Mouse (Mus musculus): ENCODE results near the gene Hoxd4. TPM values are rescaled to one million over a fixed set of nuclear protein-coding genes. Genes with fewer than 3 reads are reported as not detected.

Hoxd4 gene
- polyA plus RNA-seq, 1 experiment from 2014 or later = 0.95 TPM

- Histone ChIP-seq H3K27me3 (replicated peaks; ENCODE audit: control insufficient read depth, insufficient read depth, low read length) (peaks cover 78% of the 10 kb centered on the region), H3K36me3 (ENCODE audit: control insufficient read depth, insufficient read depth, low read length) (no peaks in the 10 kb centered on the region), H3K4me3 (ENCODE audit: low read length) (peak overlapping the region; percentile 60; the same call in 1 of the 2 replicates), H3K4me1 (ENCODE audit: control insufficient read depth, insufficient read depth, low read length) (peaks cover 8% of the 10 kb centered on the region), H3K4me2 (ENCODE audit: low read depth, low read length) (peak overlapping the region; percentile 75; the same call in 1 of the 2 replicates), H3K27ac (ENCODE audit: low read length) (peak overlapping the region; percentile 18; the same call in 1 of the 2 replicates), H3K9me3 (ENCODE audit: control insufficient read depth, low read length) (no peaks in the 10 kb centered on the region), H3K9ac (ENCODE audit: low read depth, low read length) (0 out of 2 replicates have a peak overlapping the region, but pooled peaks have one; percentile 73)
- ATAC-seq = no peak
- WGBS = 13% methylated on average over 26 of the region's 26 CpGs
Measured at GRCm38 (mm10) chr2:74703720-74704392, 7.9 kb upstream of the Hoxd4 start.

- WGBS = 1% methylated on average over 47 of the region's 52 CpGs
- Histone ChIP-seq H3K9ac (ENCODE audit: low read depth, low read length) (peak within 1 kb of the TSS; percentile 73), H3K27me3 (replicated peaks; ENCODE audit: control insufficient read depth, insufficient read depth, low read length) (peaks cover 78% of the 10 kb centered on the region), H3K4me1 (ENCODE audit: control insufficient read depth, insufficient read depth, low read length) (peaks cover 8% of the 10 kb centered on the region), H3K27ac (ENCODE audit: low read length) (peak within 1 kb of the TSS; percentile 79), H3K9me3 (ENCODE audit: control insufficient read depth, low read length) (no peaks in the 10 kb centered on the region), H3K36me3 (ENCODE audit: control insufficient read depth, insufficient read depth, low read length) (no peaks in the 10 kb centered on the region), H3K4me2 (ENCODE audit: low read depth, low read length) (peak within 1 kb of the TSS; percentile 75), H3K4me3 (ENCODE audit: low read length) (peak within 1 kb of the TSS; percentile 60)
- peak; percentile 34 for ATAC-seq
Measured at GRCm38 (mm10) chr2:74704393-74704998, 7.2 kb upstream of the Hoxd4 start, which contains the start of gene Hoxd8. TSS of gene Hoxd8 (plus strand) at chr2:74704615.

GRCm38 (mm10) chr2:74704999-74705466, 6.7 kb upstream of the Hoxd4 start:
- 1% methylated on average over 57 of the region's 66 CpGs for WGBS
- ATAC-seq = peak; percentile 58
- Histone ChIP-seq H3K9me3 (ENCODE audit: control insufficient read depth, low read length) (no peaks in the 10 kb centered on the region), H3K4me3 (ENCODE audit: low read length) (peak overlapping the region; percentile 60), H3K27ac (ENCODE audit: low read length) (peak overlapping the region; percentile 79), H3K36me3 (ENCODE audit: control insufficient read depth, insufficient read depth, low read length) (no peaks in the 10 kb centered on the region), H3K4me1 (ENCODE audit: control insufficient read depth, insufficient read depth, low read length) (peaks cover 8% of the 10 kb centered on the region), H3K9ac (ENCODE audit: low read depth, low read length) (peak overlapping the region; percentile 73), H3K27me3 (replicated peaks; ENCODE audit: control insufficient read depth, insufficient read depth, low read length) (peaks cover 78% of the 10 kb centered on the region), H3K4me2 (ENCODE audit: low read depth, low read length) (peak overlapping the region; percentile 75)

- Histone ChIP-seq H3K9ac (ENCODE audit: low read depth, low read length) (peak overlapping the region; percentile 73), H3K4me2 (ENCODE audit: low read depth, low read length) (peak overlapping the region; percentile 75), H3K4me3 (ENCODE audit: low read length) (peak overlapping the region; percentile 60), H3K27ac (ENCODE audit: low read length) (peak overlapping the region; percentile 79), H3K27me3 (replicated peaks; ENCODE audit: control insufficient read depth, insufficient read depth, low read length) (peaks cover 74% of the 10 kb centered on the region), H3K9me3 (ENCODE audit: control insufficient read depth, low read length) (no peaks in the 10 kb centered on the region), H3K4me1 (ENCODE audit: control insufficient read depth, insufficient read depth, low read length) (peaks cover 8% of the 10 kb centered on the region), H3K36me3 (ENCODE audit: control insufficient read depth, insufficient read depth, low read length) (no peaks in the 10 kb centered on the region)
- peak; percentile 57 for ATAC-seq
- under 1% methylated on average over 65 of the region's 85 CpGs for WGBS
Measured at GRCm38 (mm10) chr2:74705467-74706089, 6.2 kb upstream of the Hoxd4 start.

- H3K9ac ChIP-seq (ENCODE audit: low read depth, low read length) = peak overlapping the region; percentile 73; the same call in 1 of the 2 replicates
- H3K4me1 ChIP-seq (ENCODE audit: control insufficient read depth, insufficient read depth, low read length) = peaks cover 8% of the 10 kb centered on the region
- ATAC-seq = no peak
- WGBS = 6% methylated on average over 13 of the region's 13 CpGs
- no peaks in the 10 kb centered on the region for H3K36me3 ChIP-seq (ENCODE audit: control insufficient read depth, insufficient read depth, low read length)
- H3K27me3 ChIP-seq (replicated peaks; ENCODE audit: control insufficient read depth, insufficient read depth, low read length) = peaks cover 70% of the 10 kb centered on the region
- H3K4me2 ChIP-seq (ENCODE audit: low read depth, low read length) = peak overlapping the region; percentile 75
- H3K27ac ChIP-seq (ENCODE audit: low read length) = no peak overlapping the region
- no peaks in the 10 kb centered on the region for H3K9me3 ChIP-seq (ENCODE audit: control insufficient read depth, low read length)
- H3K4me3 ChIP-seq (ENCODE audit: low read length) = peak overlapping the region; percentile 60
Measured at GRCm38 (mm10) chr2:74706393-74706960, 5.3 kb upstream of the Hoxd4 start.

GRCm38 (mm10) chr2:74707599-74707998, 4.1 kb upstream of the Hoxd4 start:
- no peaks in the 10 kb centered on the region for H3K9me3 ChIP-seq (ENCODE audit: control insufficient read depth, low read length)
- no peak overlapping the region for H3K27ac ChIP-seq (ENCODE audit: low read length)
- no peak overlapping the region for H3K9ac ChIP-seq (ENCODE audit: low read depth, low read length)
- no peak for ATAC-seq
- peaks cover 75% of the 10 kb centered on the region for H3K27me3 ChIP-seq (replicated peaks; ENCODE audit: control insufficient read depth, insufficient read depth, low read length)
- H3K4me2 ChIP-seq (ENCODE audit: low read depth, low read length) = no peak overlapping the region
- no peak overlapping the region for H3K4me3 ChIP-seq (ENCODE audit: low read length)
- H3K4me1 ChIP-seq (ENCODE audit: control insufficient read depth, insufficient read depth, low read length) = peaks cover 12% of the 10 kb centered on the region
- H3K36me3 ChIP-seq (ENCODE audit: control insufficient read depth, insufficient read depth, low read length) = no peaks in the 10 kb centered on the region
- WGBS = 32% methylated on average over 7 of the region's 7 CpGs

GRCm38 (mm10) chr2:74708676-74709075, 3.1 kb upstream of the Hoxd4 start:
- H3K9ac ChIP-seq (ENCODE audit: low read depth, low read length) = no peak overlapping the region
- H3K4me2 ChIP-seq (ENCODE audit: low read depth, low read length) = no peak overlapping the region

GRCm38 (mm10) chr2:74709465-74710419, 2.0 kb upstream of the Hoxd4 start:
- no peak overlapping the region for H3K4me2 ChIP-seq (ENCODE audit: low read depth, low read length)
- no peaks in the 10 kb centered on the region for H3K36me3 ChIP-seq (ENCODE audit: control insufficient read depth, insufficient read depth, low read length)
- peaks cover 64% of the 10 kb centered on the region for H3K27me3 ChIP-seq (replicated peaks; ENCODE audit: control insufficient read depth, insufficient read depth, low read length)
- WGBS = 17% methylated on average over 5 of the region's 5 CpGs
- ATAC-seq = no peak
- H3K9me3 ChIP-seq (ENCODE audit: control insufficient read depth, low read length) = no peaks in the 10 kb centered on the region
- H3K4me3 ChIP-seq (ENCODE audit: low read length) = no peak overlapping the region
- no peak overlapping the region for H3K9ac ChIP-seq (ENCODE audit: low read depth, low read length)
- H3K4me1 ChIP-seq (ENCODE audit: control insufficient read depth, insufficient read depth, low read length) = peaks cover 9% of the 10 kb centered on the region
- H3K27ac ChIP-seq (ENCODE audit: low read length) = no peak overlapping the region

More at GRCm38 (mm10) chr2:74708676-74709075, 3.1 kb upstream of the Hoxd4 start:
- no peak overlapping the region for H3K27ac ChIP-seq (ENCODE audit: low read length)
- peaks cover 73% of the 10 kb centered on the region for H3K27me3 ChIP-seq (replicated peaks; ENCODE audit: control insufficient read depth, insufficient read depth, low read length)
- no peak for ATAC-seq
- H3K36me3 ChIP-seq (ENCODE audit: control insufficient read depth, insufficient read depth, low read length) = no peaks in the 10 kb centered on the region
- H3K4me1 ChIP-seq (ENCODE audit: control insufficient read depth, insufficient read depth, low read length) = peaks cover 12% of the 10 kb centered on the region
- no peaks in the 10 kb centered on the region for H3K9me3 ChIP-seq (ENCODE audit: control insufficient read depth, low read length)
- H3K4me3 ChIP-seq (ENCODE audit: low read length) = no peak overlapping the region
- WGBS = 34% methylated on average over 4 of the region's 4 CpGs
